Comparison of ENCODE assay signal across 27 mouse cellular contexts in the genomic region with DNA sequence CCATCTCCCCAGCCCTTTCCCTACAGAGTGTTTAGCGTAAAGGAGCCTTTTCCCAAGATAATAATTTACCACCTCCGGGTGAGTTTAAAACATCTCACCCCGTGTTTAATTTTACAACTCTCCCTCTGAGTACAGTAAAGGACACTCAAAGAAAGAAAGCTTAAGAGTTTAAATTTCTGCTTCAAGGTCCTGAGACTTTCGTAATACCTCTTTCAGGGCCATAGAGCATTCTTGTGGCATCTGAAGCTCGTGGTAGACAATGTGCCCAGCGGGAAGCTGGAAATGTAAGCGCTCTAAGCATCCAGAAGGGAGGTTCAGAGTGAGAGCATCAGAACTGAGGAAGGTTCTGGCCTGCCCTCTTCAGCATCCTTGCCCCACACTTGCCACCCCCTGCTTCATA. TPM values are rescaled to one million over a fixed set of nuclear protein-coding genes. Genes with fewer than 3 reads are reported as not detected.
DNase-seq lines count a peak whose midpoint lies in the region; ATAC-seq and TF ChIP-seq lines count a peak whose summit lies in the region.
"Had no signal": no experiment of that assay in that cellular context is flagged by ENCODE, and none has a peak within 500 bp of the region (broad histone marks: within the 10 kb centered on the region; RNA-seq: fewer than 3 reads in every experiment).

No protein-coding gene starts in this region.

- no peak for TF ChIP-seq CTCF in lung, adult 2 months (IDR thresholded peaks at IDR 0.05; ENCODE audit: insufficient read depth, low read length)

- H3K9me3 ChIP-seq in lung, embryonic 15.5 days: no peaks in the 10 kb centered on the region
- H3K9me3 ChIP-seq: forebrain, embryonic 13.5 days; heart, embryonic 15.5 days had no signal

- WGBS in lung, embryonic 15.5 days: 51% methylated on average over 7 of the region's 7 CpGs
- 60% methylated on average over 7 of the region's 7 CpGs for WGBS in lung, adult 2 months

- no peak for DNase-seq in lung, adult 2 months
- DNase-seq in Muller cell, postnatal 12 days (ENCODE audit: inconsistent ontology term): peak; percentile 72
- peak; percentile 56 for DNase-seq in induced T-regulatory cell, adult 2 months (ENCODE audit: low read depth)
- DNase-seq in lung, postnatal 36 days: peak; percentile 61
- no peak for DNase-seq in layer of hippocampus, adult 8-10 months (ENCODE audit: low spot score in 2 of 2)
- no peak for DNase-seq in layer of hippocampus, postnatal 10 days (ENCODE audit: low spot score in 2 of 2)
- DNase-seq in layer of hippocampus, adult 9-10 months (ENCODE audit: low spot score): no peak
- DNase-seq: adrenal gland, adult 8-10 months; adrenal gland, postnatal 36 days; B cell, adult 2 months; cerebellum, adult 11-12 months; cerebellum, adult 9-11 months; cerebellum, postnatal 36 days; gastrocnemius, adult 2 months; gastrocnemius, postnatal 25 days; heart, adult 2 months; heart, postnatal 14 days had no signal

- H3K27ac ChIP-seq in lung, embryonic 15.5 days: peak overlapping the region; percentile 41
- H3K27ac ChIP-seq: forebrain, embryonic 13.5 days; gastrocnemius, adult 2 months; heart, adult 2 months; heart, embryonic 15.5 days; hindbrain, embryonic 14.5 days had no signal

- H3K4me2 ChIP-seq in lung, embryonic 15.5 days: no peak overlapping the region
- H3K4me2 ChIP-seq: forebrain, embryonic 13.5 days; heart, embryonic 11.5 days; heart, embryonic 15.5 days; hindbrain, embryonic 14.5 days had no signal

- no peaks in the 10 kb centered on the region for H3K27me3 ChIP-seq in lung, embryonic 15.5 days
- H3K27me3 ChIP-seq: forebrain, embryonic 13.5 days; heart, embryonic 15.5 days had no signal

- peaks cover 13% of the 10 kb centered on the region; the same call in 1 of the 2 replicates for H3K4me1 ChIP-seq in lung, embryonic 15.5 days
- no peaks in the 10 kb centered on the region; the same call in 1 of the 2 replicates for H3K4me1 ChIP-seq in lung, adult 2 months (ENCODE audit: control insufficient read depth, insufficient read depth, low read length)
- H3K4me1 ChIP-seq: heart, embryonic 15.5 days had no signal

- H3K4me3 ChIP-seq in lung, embryonic 15.5 days: no peak overlapping the region
- H3K4me3 ChIP-seq in lung, adult 2 months (replicated peaks; ENCODE audit: extremely low read depth, low read depth, low read length): no peak overlapping the region
- H3K4me3 ChIP-seq: forebrain, embryonic 13.5 days; gastrocnemius, adult 2 months; heart, adult 2 months; heart, embryonic 15.5 days had no signal

- 0 out of 2 replicates have a peak, but pooled peaks have one; percentile 25 for ATAC-seq in lung, embryonic 15.5 days (ENCODE audit: borderline replicate concordance, extremely low read depth, low FRiP score, low TSS enrichment)
- ATAC-seq: CD4-positive, CD25-positive, alpha-beta regulatory T cell, adult 4 months; forebrain, embryonic 13.5 days; Patski had no signal

- H3K36me3 ChIP-seq in lung, embryonic 15.5 days: no peaks in the 10 kb centered on the region
- H3K36me3 ChIP-seq: heart, embryonic 15.5 days had no signal

- TF ChIP-seq POLR2A in lung, adult 2 months (IDR thresholded peaks at IDR 0.05; ENCODE audit: borderline replicate concordance, extremely low read depth, low read depth, low read length): no peak

- H3K9ac ChIP-seq in lung, embryonic 15.5 days: no peak overlapping the region
- H3K9ac ChIP-seq: forebrain, embryonic 13.5 days; heart, embryonic 15.5 days; hindbrain, embryonic 14.5 days had no signal

RNA-seq across cellular contexts. Expression of gene Tmem163, which starts 52.2 kb away (rescaled TPM):
- polyA plus RNA-seq in lung, embryonic 15.5 days (2015; fragmentation: Nextera tagmentation; extraction: Ambion mirVana): 2.7 and 5.2 TPM in 2 replicates
- polyA plus RNA-seq in lung, adult 2 months (2012; rRNA removed): 25.3 and 35.9 TPM in 2 replicates
- 10 to 100 TPM in 1 of 4 experiments, 1 to 10 TPM in 3; 7.5 to 10.8 (median 9.0) TPM for total RNA-seq in layer of hippocampus, adult 8-10 months (2022)
- total RNA-seq in layer of hippocampus, postnatal 10 days (2021): 10 to 100 TPM; 22.9 to 31.9 TPM
- total RNA-seq: gastrocnemius, adult 2 months; gastrocnemius, postnatal 25 days; hematopoietic stem cell, adult 5-6 weeks; MEL had no signal
- polyA plus RNA-seq: activated CD4-positive, CD25-positive, alpha-beta regulatory T cell, adult 4 months; Patski had no signal

Comparison
In these comparisons a context has a peak if more than half of its experiments do, and no peak if none do; other contexts are left out.
1. DNase-seq: peak in Muller cell, postnatal 12 days (single experiment), induced T-regulatory cell, adult 2 months (single experiment) and lung, postnatal 36 days (single experiment); none in lung, adult 2 months (single experiment), layer of hippocampus, adult 8-10 months (0 of 2), layer of hippocampus, postnatal 10 days (0 of 2) and layer of hippocampus, adult 9-10 months (single experiment).